Mouse (Mus musculus) neural tube, embryonic 10.5 days (tissue): ENCODE measurements around the gene Ankrd13a.
"Not testable (repeated sequence)": the region's sequence is repeated elsewhere in the genome, so short reads cannot be mapped to it uniquely, and the experiment has no call there.

Experiments
- DNase-seq: peaks from one replicate; pipeline ENCODE4 v3.0.0-alpha.2; 2017; ENCODE audit warnings: low spot score; ENCODE audit errors: extremely low spot score

Ankrd13a gene

GRCm38 (mm10) chr5:114824197-114824596, 49.7 kb downstream of the Ankrd13a start:
- DNase-seq, result peak; percentile 54

GRCm38 (mm10) chr5:114825978-114826691, 51.7 kb downstream of the Ankrd13a start:
- DNase-seq, result peak; percentile 86

GRCm38 (mm10) chr5:114827427-114827826, 53.0 kb downstream of the Ankrd13a start:
- DNase-seq, result no peak

- DNase-seq, result no peak
These were observed 55.3 kb downstream of the Ankrd13a start for GRCm38 (mm10) chr5:114829740-114830139.

GRCm38 (mm10) chr5:114836886-114837285, 62.4 kb downstream of the Ankrd13a start:
- DNase-seq, result no peak

- not testable (repeated sequence) for DNase-seq
These were observed 66.0 kb downstream of the Ankrd13a start for GRCm38 (mm10) chr5:114840481-114840880.

GRCm38 (mm10) chr5:114842155-114842554, 67.7 kb downstream of the Ankrd13a start:
- DNase-seq, result not testable (repeated sequence)

- DNase-seq, result no peak
These were observed 68.2 kb downstream of the Ankrd13a start for GRCm38 (mm10) chr5:114842674-114843073.

GRCm38 (mm10) chr5:114844371-114844770, 69.9 kb downstream of the Ankrd13a start:
- DNase-seq, result not testable (repeated sequence)

- DNase-seq, result no peak
These were observed 77.2 kb downstream of the Ankrd13a start for GRCm38 (mm10) chr5:114851565-114852236.

- not testable (repeated sequence) for DNase-seq
These were observed 78.9 kb downstream of the Ankrd13a start, which contains the start of gene 4930519G04Rik for GRCm38 (mm10) chr5:114853364-114853763. TSS of gene 4930519G04Rik (plus strand) at chr5:114853664.
